Mouse (Mus musculus) cerebellum, adult 2 months (tissue): ENCODE measurements around the gene Ext2.
A peak's percentile ranks its signal among the peaks of the same experiment; 100 is the strongest.

Experiments used
- CTCF ChIP-seq: fragments of 200-500 bp; IDR thresholded peaks from 2 replicates; pipeline ENCODE4 v1.5.1; 2011; ENCODE audit warnings: low read depth, mild to moderate bottlenecking, control low read depth, low read length, moderate library complexity, borderline replicate concordance; ENCODE audit not compliant: insufficient read depth
- POLR2A ChIP-seq: fragments of 200-500 bp; IDR thresholded peaks from 2 replicates; pipeline ENCODE4 v1.6.1; 2011; ENCODE audit warnings: low read length, control low read depth, borderline replicate concordance; ENCODE audit not compliant: insufficient read depth

- peak; percentile 33; the same call in 1 of the 2 replicates for TF ChIP-seq CTCF
- TF ChIP-seq POLR2A = no peak
These were observed 17.7 kb upstream of the Ext2 start for GRCm38 (mm10) chr2:93840109-93840508.
